Mouse (Mus musculus): ENCODE data around the gene Ccdc15.

Gene Ccdc15

DNA sequence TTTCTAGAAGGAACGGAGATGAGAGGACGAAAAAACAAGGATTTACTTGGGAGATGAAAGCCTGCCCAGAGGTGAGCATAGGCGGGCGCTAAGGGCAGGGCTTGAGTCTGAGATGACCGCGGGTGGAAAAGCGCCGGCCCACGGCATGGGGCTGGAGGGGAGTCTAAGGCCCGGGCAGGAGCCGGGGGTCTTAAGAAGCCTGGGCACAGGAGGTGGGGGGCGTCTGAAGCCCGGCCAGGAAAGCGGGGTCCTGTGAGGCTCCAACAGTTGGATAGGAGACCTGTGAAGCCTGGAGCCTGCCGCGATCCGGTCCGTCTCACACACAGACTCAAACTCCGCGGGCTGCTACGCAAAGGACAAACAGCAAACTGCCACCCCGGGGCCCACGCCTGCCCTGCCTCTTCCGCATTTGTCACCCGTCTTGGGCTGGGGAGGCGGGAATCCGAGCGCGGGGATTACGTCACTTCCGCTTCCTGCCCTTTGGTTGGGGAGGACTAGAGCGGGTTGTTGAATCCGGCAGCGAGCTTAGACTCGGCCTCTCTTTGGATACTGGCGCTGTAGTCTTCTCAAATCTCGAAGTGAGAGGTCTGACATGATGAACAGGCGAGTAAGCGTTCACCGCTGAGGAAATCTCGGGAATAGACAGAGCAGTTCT is at the start of gene Ccdc15:
Ccdc15 (minus strand) TSS at position 445 of the 655 bp plus-strand sequence.
- peak; percentile 93 to 97 for DNase-seq (ENCODE audit: low spot score in 2 of 2)

DNA sequence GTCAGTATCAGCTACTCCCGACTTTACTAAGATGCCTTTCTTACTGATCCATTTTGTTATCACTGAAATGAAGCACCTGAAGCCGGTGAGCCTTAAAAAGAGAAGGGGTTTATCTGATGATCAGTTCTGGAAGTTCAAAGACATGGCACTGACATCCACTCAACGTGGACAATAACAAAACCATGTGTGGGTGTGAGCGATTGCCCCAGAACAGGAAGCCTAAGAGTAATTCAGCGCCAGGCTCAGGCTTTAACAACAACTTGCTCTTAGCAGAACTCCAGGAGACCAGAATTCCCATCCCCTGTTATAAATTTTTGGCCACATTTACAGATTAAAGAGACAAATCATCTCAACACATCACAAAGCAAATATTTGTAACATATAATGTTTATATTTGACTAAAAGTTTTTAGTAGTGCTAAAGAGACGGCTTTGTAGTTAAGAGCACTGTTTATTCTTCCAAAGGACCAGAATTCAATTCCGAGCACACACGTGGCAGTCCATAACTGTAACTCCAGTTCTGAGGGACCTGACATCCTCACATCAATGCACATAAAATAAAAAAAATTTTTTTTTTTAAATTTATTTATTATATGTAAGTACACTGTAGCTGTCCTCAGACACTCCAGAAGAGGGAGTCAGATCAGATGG is 45.4 kb upstream of the Ccdc15 start:
- no peak for DNase-seq (ENCODE audit: low spot score in 2 of 2)

DNA sequence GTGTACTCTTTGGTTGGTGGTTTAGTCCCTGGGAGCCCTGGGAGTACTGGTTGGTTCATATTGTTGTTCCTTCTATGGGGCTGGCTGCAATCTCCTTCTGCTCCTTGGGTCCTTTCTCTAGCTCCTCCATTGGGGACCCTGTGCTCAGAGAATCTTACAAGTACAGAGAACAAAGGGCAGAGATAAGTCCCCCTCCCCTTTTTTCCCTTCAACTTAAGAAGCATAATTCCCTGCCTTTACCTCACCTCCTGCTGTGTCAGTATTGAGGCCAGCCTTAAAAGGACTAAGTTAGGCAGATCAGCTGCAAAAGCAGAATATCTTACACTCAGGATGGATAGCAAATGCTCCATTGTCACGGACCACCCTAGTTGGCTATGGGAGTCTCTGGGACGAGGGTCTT is 43.8 kb upstream of the Ccdc15 start:
- DNase-seq (ENCODE audit: low spot score in 2 of 2): no peak

DNA sequence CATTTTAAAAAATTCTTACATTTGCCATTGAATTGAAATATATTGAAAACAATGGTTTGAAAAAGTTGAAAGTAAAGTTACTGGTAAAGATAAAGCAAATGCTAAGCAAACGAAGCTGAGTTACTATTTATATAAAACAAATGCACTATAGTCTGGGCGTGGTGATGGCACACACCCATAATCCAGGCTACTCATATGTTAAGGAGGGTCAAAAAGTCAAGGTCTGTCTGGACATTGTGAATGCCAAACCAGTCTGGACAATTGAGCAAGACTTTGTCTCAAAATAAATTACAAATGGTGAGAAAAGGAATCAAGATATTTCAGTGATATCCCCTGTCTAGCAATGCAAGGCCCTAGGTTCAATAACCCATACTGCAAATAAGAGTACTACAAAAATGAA is 42.7 kb upstream of the Ccdc15 start:
- DNase-seq (ENCODE audit: low spot score in 2 of 2): no peak

DNA sequence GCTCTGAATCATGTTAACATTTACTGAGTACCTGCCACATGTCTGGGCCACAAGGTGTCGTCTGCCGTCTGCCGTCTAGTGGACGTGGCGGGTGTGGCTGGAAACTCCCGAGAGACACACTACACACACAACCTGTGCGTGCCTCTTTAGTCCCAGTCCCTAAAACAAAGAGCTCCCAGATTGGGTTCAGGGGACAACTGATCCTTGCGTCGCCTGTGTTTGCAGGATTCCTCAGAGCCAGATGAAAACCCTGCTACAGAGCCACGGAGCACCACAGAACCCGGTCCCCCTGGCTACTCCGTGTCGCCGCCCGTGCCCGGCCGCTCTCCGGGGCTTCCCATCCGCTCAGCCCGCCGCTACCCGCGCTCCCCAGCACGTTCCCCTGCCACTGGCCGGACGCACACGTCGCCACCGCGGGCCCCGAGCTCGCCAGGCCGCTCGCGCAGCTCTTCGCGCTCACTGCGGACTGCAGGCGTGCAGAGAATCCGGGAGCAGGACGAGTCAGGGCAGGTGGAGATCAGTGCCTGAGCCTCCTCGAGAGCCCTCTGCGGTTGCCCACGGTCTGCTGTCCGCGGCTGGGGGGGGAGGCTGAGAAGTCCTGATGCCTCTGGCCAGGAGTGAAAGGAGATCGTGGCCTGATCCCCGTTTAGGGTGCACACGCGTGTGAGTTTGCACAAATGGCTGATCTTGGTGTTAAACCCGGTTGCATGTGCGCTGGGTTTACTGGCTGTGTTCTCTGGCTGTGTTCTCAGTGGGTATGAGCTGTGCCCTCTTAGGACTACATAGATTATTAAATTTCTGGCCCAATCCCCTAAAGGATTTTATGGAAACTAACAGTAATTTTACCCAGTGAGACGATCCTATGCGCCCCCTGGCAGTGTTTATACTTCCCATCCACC is 36.3 kb upstream of the Ccdc15 start:
- DNase-seq (ENCODE audit: low spot score in 2 of 2): no peak

DNA sequence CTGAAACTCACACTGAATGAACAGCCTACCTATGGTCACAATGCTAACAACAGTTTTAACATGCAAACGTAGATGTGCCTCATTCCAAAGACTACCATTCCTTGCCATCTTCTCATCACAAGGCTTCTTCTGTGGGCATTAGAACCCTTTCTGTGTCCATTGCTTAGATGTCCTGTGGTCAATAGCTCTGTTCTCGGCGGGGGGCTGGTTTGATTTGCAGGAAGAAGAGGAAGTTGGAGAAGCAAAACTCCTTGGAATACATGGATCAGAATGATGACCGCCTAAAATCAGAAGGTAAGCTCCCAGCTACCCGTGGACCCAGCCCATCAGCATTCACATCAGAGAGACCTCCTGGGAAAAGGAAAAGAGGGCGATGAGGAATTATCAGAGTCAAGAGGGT is 34.9 kb upstream of the Ccdc15 start:
- no peak for DNase-seq (ENCODE audit: low spot score in 2 of 2)

DNA sequence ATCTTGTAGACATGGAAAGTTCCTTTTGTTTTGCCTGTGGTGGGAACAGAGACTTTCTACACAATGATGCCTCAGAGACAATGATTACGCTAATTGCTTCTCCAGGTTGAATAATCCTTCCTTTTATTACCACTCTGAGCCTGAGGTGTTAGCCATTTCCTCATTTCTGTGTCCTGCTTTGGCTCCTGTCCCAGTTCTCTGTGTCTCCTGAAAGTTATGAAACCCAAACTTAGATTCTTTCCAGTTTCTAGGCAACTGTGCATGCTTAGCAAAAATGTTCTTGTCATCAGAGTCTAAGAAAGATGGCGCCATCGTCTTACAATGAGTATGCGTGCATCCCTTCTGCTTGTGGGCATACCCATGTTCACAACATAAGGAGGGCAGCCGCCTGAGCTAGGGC is 27.5 kb upstream of the Ccdc15 start:
- DNase-seq (ENCODE audit: low spot score in 2 of 2): no peak

DNA sequence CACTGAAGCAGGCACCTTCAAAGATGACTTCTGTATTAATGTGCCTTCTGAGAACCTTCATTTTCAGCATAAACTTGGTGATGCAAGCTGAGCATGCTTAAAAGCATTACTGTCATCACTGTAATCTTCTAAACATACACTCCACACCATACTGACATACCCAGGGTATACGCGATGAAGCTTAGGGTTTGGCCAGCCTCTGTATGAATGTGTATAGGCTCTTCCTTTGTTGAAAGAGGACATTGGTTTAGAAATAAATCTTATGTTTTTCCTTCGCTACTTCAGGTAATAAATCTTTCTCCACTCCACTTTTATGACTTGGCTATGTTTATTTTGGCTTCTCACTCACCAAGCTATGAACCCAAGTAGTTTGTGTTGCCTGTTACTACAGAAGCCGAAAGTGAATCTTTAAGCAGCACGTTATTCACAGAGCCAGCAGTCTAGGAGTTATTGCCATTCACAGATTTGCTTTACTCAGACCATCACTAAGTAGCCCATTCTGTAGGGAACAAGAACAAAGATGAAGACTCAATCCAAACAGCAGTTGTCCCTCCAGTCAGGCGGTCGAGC is 23.1 kb upstream of the Ccdc15 start:
- no peak for DNase-seq (ENCODE audit: low spot score in 2 of 2)

DNA sequence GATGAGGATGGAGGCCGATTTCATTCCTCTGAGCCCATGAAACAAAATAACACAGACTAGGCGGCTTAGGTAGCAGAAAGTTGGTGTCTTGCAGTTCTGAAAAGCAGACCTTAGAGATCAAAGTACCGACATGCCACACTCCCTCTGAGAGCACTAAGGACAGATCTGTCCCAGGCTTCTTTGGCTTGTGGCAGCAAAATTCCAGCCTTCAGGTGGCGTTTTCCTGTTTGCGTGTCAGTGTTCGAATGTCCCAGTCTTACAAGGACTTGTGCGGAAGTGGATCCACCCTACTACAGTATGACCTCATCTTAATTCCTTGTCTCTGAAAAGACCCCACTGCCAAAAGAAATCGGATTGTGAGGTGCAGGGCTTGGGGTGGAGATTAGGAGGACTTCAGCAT is 20.6 kb upstream of the Ccdc15 start:
- DNase-seq (ENCODE audit: low spot score in 2 of 2): no peak

DNA sequence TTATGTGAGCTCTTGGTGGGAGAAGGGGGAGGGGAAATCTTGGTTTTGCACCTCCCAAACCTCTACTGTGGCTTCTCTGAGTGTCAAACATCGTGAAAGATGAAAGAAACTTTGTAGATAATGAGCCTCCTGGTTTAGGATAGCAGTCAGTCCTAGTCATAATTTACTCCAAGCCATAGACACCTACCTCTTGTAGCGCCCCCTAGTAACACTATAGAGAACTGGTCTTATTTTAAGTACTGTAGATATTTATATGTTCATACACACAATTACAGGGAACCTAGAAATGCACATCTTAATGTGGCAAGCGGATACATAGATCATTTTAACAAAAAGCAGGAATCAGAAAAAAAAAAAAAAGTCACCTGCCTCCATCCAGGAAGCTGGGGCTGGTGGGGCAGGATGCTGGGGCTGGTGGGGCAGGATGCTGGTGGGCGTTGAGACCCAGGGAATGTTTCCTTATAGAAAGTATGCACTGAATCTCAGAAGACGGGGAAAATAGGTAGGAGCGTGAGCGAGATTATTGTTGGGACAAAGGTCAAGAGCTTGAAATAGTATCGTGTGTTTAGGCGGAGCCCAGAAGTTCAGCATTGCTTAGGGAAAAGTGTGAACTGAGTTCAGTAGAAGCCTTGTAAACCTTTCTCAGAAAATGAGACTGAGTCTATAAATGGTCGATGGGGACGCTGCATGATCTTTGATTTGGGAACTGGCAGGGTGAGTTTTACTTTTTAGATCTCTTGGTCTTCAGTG is 20.0 kb upstream of the Ccdc15 start:
- DNase-seq (ENCODE audit: low spot score in 2 of 2): no peak

DNA sequence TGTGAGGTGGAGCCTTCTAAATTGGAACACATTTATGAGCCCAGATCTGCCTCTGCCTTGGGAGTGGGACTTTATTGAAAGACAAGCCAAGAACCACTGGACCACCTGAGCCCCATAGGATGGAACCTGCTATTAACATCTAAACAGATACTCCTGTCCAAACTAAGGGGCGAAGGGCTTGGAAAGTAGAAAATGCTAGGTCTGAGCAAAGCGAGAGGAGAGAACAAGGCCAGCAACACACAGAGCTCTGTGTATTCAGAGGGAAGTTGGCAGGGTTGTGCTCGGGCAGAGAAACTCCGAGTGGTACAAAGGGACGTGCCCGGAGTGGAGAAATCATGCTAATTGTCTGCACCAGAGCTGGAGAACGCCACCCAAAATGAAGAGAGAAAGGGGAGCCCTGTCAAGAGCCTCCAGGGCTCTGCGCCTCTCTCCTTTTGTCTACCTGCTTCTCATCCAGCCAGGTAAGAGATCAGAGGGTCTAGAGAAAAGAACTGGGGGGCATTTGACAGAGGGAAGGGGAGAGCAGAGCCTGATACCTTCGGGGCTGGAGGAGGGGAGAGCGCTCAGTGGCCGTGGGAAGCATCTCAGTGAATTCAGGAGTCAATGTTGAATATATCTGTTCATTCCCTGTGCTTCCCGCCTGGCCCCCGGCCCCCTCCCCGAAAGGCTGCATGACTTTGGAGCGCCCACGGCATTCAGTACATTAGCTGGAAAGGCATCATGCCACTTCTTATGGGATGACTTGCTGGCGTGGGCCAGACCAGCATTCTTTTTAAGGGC is 19.3 kb upstream of the Ccdc15 start, which contains the start of gene Hepacam:
Hepacam (plus strand) TSS at position 51 of the 780 bp plus-strand sequence.
- DNase-seq (ENCODE audit: low spot score in 2 of 2): no peak

DNA sequence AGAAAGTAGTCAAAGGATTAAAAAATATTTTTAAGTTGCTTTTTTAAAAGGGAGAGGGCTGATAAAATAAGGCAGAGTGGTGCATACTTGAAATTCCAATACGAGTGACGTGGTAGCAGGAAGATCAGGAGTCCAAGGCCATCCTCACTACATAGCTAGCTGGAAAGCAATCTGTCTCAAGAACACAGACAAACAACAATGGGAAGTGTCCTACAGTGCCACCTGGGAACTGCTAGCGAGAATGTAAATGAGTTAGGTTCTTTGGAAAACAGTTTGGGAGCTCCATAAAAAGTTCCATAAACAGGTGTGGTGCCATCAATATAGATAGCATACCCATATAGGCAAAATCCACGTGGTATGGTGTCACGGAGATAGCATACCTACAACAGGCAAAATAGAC is 17.5 kb upstream of the Ccdc15 start:
- DNase-seq (ENCODE audit: low spot score in 2 of 2): no peak

DNA sequence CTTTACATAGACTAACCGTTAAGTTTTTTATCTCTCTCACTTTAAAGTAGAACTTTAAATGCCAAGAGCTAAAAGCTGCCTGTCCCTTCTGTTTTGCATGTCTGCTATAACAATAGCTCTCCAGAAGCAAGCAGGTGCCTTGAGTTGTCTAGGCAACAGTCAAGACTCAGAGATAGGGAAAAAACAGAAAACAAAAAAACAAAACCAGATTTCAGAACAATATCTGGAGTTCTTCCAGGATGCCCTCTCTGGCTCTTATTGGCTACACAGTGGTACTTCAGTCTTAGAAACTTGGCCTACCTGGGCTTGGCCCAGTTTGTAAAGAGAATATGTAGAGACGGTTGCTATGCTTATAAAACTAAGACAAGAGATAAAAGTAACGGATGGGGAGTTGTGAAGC is 16.2 kb upstream of the Ccdc15 start:
- no peak for DNase-seq (ENCODE audit: low spot score in 2 of 2)

DNA sequence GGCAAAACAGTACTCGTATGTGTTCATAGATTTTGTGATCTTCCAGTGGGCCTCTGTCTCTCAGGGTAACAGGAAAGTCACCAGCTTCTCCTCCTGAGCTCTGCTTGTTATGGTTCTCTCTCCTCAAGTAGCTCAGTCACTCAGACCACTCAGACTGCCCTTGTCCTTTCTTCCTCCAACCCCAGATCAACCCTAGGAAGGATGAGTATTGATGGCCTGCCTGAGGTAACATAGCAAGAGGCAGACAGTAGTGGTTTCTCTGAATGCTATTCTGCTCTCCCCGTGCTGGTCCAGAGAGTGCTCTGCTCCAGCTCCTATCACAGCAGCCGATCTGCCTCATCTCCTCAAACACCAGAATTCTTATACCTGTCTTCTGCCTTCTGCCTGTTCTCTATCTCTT is 15.3 kb upstream of the Ccdc15 start:
- DNase-seq (ENCODE audit: low spot score in 2 of 2): no peak

DNA sequence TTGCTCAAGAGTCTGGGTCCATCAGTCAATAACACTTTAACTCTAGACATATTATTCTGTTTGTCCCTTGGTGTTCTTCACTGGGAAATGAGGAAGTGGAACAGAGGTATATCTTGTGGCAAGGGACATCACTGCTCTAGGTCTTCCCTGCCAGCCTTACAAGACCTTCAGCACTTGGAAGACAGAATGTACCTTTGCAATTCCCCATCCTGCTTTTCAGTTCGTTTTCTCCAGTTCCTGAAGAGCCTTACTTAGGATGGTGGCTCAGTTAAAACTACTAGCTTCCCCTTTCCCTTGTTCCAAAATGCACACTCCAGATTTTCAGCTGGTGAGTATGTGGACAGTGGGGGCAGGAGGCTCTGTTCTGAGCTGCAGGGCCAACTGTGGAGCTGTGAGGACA is 14.6 kb upstream of the Ccdc15 start:
- DNase-seq (ENCODE audit: low spot score in 2 of 2): no peak

DNA sequence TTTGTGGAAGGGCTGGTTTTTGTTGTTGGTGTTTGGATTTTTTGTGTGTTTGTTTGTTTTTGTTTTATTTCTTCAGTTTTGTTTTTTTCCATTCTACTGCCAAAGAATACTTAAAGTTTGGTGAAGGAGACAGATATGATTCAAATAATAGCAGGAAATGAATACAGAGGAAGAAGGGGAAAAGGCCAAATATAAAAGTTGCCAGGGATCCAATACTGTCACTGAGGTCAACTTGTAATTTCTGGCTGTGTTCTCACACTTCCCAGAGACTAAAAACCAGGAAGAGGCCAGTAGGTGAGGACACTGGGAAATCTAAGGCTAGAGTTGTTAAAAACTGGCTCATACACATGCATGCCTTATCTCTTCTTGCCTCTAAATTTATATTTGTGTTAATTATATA is 13.9 kb upstream of the Ccdc15 start:
- no peak for DNase-seq (ENCODE audit: low spot score in 2 of 2)

DNA sequence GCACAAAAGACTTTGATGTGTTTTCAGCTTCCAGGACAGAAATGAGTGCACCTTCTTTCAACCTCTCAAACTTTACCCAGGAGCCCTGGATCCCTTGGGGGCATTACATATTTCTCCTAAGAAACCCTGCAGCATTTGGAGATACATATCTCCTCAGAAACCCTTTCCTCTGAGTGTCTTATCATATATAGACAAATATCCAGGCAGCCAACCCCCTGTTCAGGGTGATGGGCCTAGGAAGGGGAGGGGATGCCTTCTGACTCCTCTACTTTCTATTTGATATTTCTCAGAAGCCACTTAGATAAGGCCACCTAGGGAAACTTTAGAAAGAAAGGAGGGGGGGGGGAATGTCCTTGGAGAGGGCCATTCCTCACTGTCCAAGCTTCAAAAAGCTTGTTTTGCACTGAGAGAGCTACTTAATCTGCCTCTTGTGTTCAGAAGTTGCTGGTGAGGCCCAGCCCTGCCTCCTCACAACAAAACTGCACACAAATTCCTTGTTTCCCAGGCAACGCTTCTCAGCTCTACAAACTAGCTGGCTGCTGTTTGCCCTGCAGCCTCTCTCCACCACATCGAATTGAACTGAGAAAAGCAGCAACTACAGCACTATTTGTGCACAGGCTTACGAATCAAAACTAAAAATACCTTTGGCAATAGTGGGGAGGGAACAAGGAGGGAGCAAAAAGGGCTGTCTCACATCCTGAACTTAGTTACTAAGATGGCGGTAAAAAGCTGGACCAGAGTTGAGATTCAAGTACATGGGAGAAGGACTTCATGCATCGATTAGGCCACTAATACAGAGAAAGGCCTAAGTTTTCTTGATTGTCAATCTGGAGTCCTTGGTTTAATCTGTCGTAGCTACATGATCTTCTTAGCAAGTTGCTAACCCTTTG is 11.3 kb upstream of the Ccdc15 start:
- no peak for DNase-seq (ENCODE audit: low spot score in 2 of 2)

DNA sequence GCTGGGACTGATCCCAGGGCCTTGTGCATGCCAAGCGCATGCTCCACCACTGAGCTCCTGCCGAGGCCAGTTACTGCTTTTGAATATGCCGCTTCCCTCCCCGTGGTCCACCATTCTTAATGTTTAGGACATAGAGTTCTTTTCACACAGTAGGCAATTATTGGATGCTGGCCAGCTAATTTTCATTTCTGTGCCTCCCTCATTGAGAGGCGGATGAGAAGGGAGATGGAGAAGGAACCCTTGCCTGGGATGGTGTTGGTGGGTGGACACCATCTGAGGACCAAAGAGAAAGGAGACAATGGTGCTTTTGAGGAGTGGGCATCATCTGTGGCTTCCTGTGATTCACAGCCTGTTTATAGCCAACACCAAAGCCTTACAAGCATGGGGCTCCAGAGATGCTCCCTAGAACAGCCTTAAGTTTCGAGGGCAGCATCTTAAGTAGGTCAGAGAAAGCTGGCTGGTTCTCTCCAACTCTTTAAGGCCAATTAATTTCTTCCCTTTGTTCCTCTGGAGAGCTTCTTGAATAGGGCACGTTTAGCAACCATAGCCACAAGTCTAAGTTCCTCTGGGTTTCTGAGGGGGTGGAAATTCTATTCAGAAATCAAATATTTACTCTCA is 10.6 kb upstream of the Ccdc15 start:
- no peak for DNase-seq (ENCODE audit: low spot score in 2 of 2)

DNA sequence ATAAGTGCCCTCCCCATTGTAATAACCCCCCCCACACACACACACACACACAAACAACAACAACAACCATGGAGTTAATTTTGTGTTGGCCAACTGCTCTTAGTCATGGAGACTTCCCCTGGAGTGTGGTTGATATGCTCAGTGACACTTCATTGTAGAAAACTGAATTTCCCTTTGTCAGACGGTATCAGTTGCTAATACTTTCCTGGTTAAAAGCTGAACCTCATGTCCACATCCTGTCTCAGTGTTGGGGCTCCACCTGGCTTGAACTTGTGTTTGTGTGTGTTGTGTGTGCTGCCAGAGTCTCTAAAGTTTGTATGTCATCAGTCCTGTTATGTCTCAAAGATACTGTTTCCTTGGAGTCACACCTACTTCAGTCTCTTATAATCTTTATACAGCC is 6.3 kb upstream of the Ccdc15 start:
- DNase-seq (ENCODE audit: low spot score in 2 of 2): no peak

All from spleen, postnatal 14 days (tissue).